Comparison of ENCODE assay signal across 27 mouse cellular contexts in genomic region chr11:80771596-80772250, GRCm38 (mm10). TPM values are rescaled to one million over a fixed set of nuclear protein-coding genes. Genes with fewer than 3 reads are reported as not detected.
A peak's percentile ranks its signal among the peaks of the same experiment; 100 is the strongest.
DNase-seq lines count a peak whose midpoint lies in the region; ATAC-seq lines count a peak whose summit lies in the region.
"Had no signal": no experiment of that assay in that cellular context is flagged by ENCODE, and none has a peak within 500 bp of the region (broad histone marks: within the 10 kb centered on the region; RNA-seq: fewer than 3 reads in every experiment).

No protein-coding gene starts in this region.

- WGBS in kidney, embryonic 16.5 days = 65% methylated on average over 5 of the region's 5 CpGs

- peak; percentile 52 for DNase-seq in adrenal gland, adult 2 months
- no peak for DNase-seq in adrenal gland, postnatal 4 days (ENCODE audit: low spot score in 2 of 2)
- no peak for DNase-seq in kidney, adult 8-10 months
- peak; percentile 19 for DNase-seq in 3T3-L1 (ENCODE audit: low read depth, low spot score)
- DNase-seq in thymus, postnatal 25 days = no peak
- DNase-seq: adrenal gland, postnatal 25 days; B cell, adult 2 months; cerebellum, adult 18-20 months; cerebellum, adult 9-10 months; cerebellum, postnatal 14 days; gastrocnemius, postnatal 14 days; heart, adult 11 months; heart, postnatal 14 days; heart, postnatal 4 days had no signal

- H3K27me3 ChIP-seq in kidney, embryonic 16.5 days (ENCODE audit: insufficient read depth, low read length) = no peaks in the 10 kb centered on the region
- H3K27me3 ChIP-seq: CH12.LX; embryonic facial prominence, embryonic 12.5 days; embryonic facial prominence, embryonic 15.5 days; forebrain, embryonic 12.5 days; forebrain, embryonic 15.5 days; heart, embryonic 13.5 days had no signal

- H3K27ac ChIP-seq in kidney, embryonic 16.5 days (ENCODE audit: low read length) = peak overlapping the region; percentile 13; the same call in 1 of the 2 replicates
- H3K27ac ChIP-seq: embryonic facial prominence, embryonic 12.5 days; embryonic facial prominence, embryonic 15.5 days; forebrain, embryonic 12.5 days; forebrain, embryonic 15.5 days; heart, embryonic 10.5 days; heart, embryonic 13.5 days; hindbrain, embryonic 14.5 days; hindbrain, postnatal 0 days had no signal

- no peak overlapping the region for H3K4me2 ChIP-seq in kidney, embryonic 16.5 days (replicated peaks; ENCODE audit: low read depth, low read length)
- H3K4me2 ChIP-seq: embryonic facial prominence, embryonic 12.5 days; embryonic facial prominence, embryonic 15.5 days; forebrain, embryonic 12.5 days; forebrain, embryonic 15.5 days; heart, embryonic 13.5 days; hindbrain, embryonic 14.5 days had no signal

- no peak for ATAC-seq in kidney, embryonic 16.5 days (ENCODE audit: low FRiP score, low TSS enrichment)
- ATAC-seq: forebrain, embryonic 15.5 days; hindbrain, postnatal 0 days; inflammation-experienced regulatory T-cells, adult 6 months had no signal

- H3K4me3 ChIP-seq in kidney, embryonic 16.5 days (ENCODE audit: low read length) = no peak overlapping the region
- H3K4me3 ChIP-seq: embryonic facial prominence, embryonic 12.5 days; embryonic facial prominence, embryonic 15.5 days; erythroblast, embryonic 14.5 days; forebrain, embryonic 12.5 days; forebrain, embryonic 15.5 days; heart, embryonic 10.5 days; heart, embryonic 13.5 days had no signal

- H3K9me3 ChIP-seq in kidney, embryonic 16.5 days (ENCODE audit: low read length) = no peaks in the 10 kb centered on the region
- H3K9me3 ChIP-seq: embryonic facial prominence, embryonic 12.5 days; embryonic facial prominence, embryonic 15.5 days; forebrain, embryonic 12.5 days; forebrain, embryonic 15.5 days; heart, embryonic 10.5 days; heart, embryonic 13.5 days had no signal

- H3K36me3 ChIP-seq in kidney, embryonic 16.5 days (ENCODE audit: insufficient read depth, low read length) = no peaks in the 10 kb centered on the region
- H3K36me3 ChIP-seq: embryonic facial prominence, embryonic 12.5 days; embryonic facial prominence, embryonic 15.5 days; forebrain, embryonic 12.5 days; forebrain, embryonic 15.5 days; G1E; heart, embryonic 10.5 days; heart, embryonic 13.5 days had no signal

- no peak overlapping the region for H3K9ac ChIP-seq in kidney, embryonic 16.5 days (replicated peaks; ENCODE audit: low read length)
- H3K9ac ChIP-seq: embryonic facial prominence, embryonic 12.5 days; embryonic facial prominence, embryonic 15.5 days; forebrain, embryonic 12.5 days; forebrain, embryonic 15.5 days; heart, embryonic 13.5 days; hindbrain, embryonic 14.5 days had no signal

- H3K4me1 ChIP-seq in kidney, embryonic 16.5 days (ENCODE audit: insufficient read depth, low read length) = peaks cover 11% of the 10 kb centered on the region
- H3K4me1 ChIP-seq: embryonic facial prominence, embryonic 12.5 days; forebrain, embryonic 12.5 days; forebrain, embryonic 15.5 days had no signal

RNA-seq across cellular contexts. Expression of gene Myo1d, which starts 8.1 kb away (rescaled TPM):
- 10 to 100 TPM; 63.8 to 87.9 TPM for total RNA-seq in adrenal gland, adult 2 months (2021)
- polyA plus RNA-seq in adrenal gland, adult 2 months (2012; rRNA removed) = 47.2 and 70.7 TPM in 2 replicates
- total RNA-seq in adrenal gland, postnatal 4 days (2021) = 10 to 100 TPM; 34.4 to 41.9 TPM
- polyA plus RNA-seq in kidney, embryonic 16.5 days (2015; fragmentation: Nextera tagmentation; extraction: Ambion mirVana) = 15.8 and 19.1 TPM in 2 replicates
- total RNA-seq: G1E had no signal
- polyA plus RNA-seq: G1E had no signal

RNA-seq across cellular contexts. Expression of gene Tmem98, which starts 38.3 kb away (rescaled TPM):
- 10 to 100 TPM; 39.6 to 73.2 TPM for total RNA-seq in adrenal gland, adult 2 months (2021)
- polyA plus RNA-seq in adrenal gland, adult 2 months (2012; rRNA removed) = 76.9 and 108 TPM in 2 replicates
- total RNA-seq in adrenal gland, postnatal 4 days (2021) = 10 to 100 TPM; 52.7 to 53.2 TPM
- polyA plus RNA-seq in kidney, embryonic 16.5 days (2015; fragmentation: Nextera tagmentation; extraction: Ambion mirVana) = 113 and 119 TPM in 2 replicates
- total RNA-seq: G1E had no signal
- polyA plus RNA-seq: erythroblast, embryonic 14.5 days; G1E had no signal

Comparison
In these comparisons a context has a peak if more than half of its experiments do, and no peak if none do; other contexts are left out.
1. DNase-seq: peak in adrenal gland, adult 2 months (single experiment) and 3T3-L1 (single experiment); none in adrenal gland, postnatal 4 days (0 of 2), kidney, adult 8-10 months (0 of 2) and thymus, postnatal 25 days (single experiment).